Mouse (Mus musculus): Measurements from ENCODE around the gene Coro1a. TPM values are rescaled to one million over a fixed set of nuclear protein-coding genes. Genes with fewer than 3 reads are reported as not detected.
"Not testable (repeated sequence)": the region's sequence is repeated elsewhere in the genome, so short reads cannot be mapped to it uniquely, and the experiment has no call there.

Gene Coro1a
- total and polyA plus RNA-seq, 3 experiments: 203 to 349 (median 312) TPM

GRCm38 (mm10) chr7:126690737-126691136, 16.9 kb downstream of the Coro1a start:
- peaks cover 17 to 50% of the 10 kb centered on the region in 2 experiments for H3K36me3 ChIP-seq (replicated peaks in 1 of 2; ENCODE audit: control insufficient read depth in 1 of 2, insufficient read depth in 1 of 2, low read length in 1 of 2)
- H3K9ac ChIP-seq (ENCODE audit: insufficient read depth, low read depth): no peak overlapping the region
- no peaks in the 10 kb centered on the region for H3K27me3 ChIP-seq (replicated peaks)
- peaks cover 3% of the 10 kb centered on the region; the same call in 1 of the 2 replicates for H3K79me2 ChIP-seq (replicated peaks; ENCODE audit: control insufficient read depth, extremely low read depth, insufficient read depth, poor library complexity, severe bottlenecking)
- no peak for TF ChIP-seq EP300 (IDR thresholded peaks at IDR 0.05; ENCODE audit: low read length)
- TF ChIP-seq RAD21 (IDR thresholded peaks at IDR 0.05; ENCODE audit: low read depth, low read length): no peak
- TF ChIP-seq MXI1 (IDR thresholded peaks at IDR 0.05; ENCODE audit: low read depth, low read length): no peak
- no peak for TF ChIP-seq POLR2A (IDR thresholded peaks at IDR 0.05; ENCODE audit: low read depth, low read length)
- TF ChIP-seq PAX5 (IDR thresholded peaks at IDR 0.05; ENCODE audit: low read length): no peak
- TF ChIP-seq NELFE (IDR thresholded peaks at IDR 0.05; ENCODE audit: low read depth, low read length): no peak
- TF ChIP-seq CHD2 (IDR thresholded peaks at IDR 0.05; ENCODE audit: low read length): no peak
- TF ChIP-seq MAX (IDR thresholded peaks at IDR 0.05; ENCODE audit: low read length): no peak
- no peak for TF ChIP-seq SIN3A (IDR thresholded peaks at IDR 0.05; ENCODE audit: low read length)
- no peak for TF ChIP-seq POLR2AphosphoS2 (IDR thresholded peaks at IDR 0.05; ENCODE audit: low read depth, low read length)
- TF ChIP-seq MEF2A (IDR thresholded peaks at IDR 0.05; ENCODE audit: borderline replicate concordance, low read depth, low read length): no peak
- TF ChIP-seq KAT2A (IDR thresholded peaks at IDR 0.05; ENCODE audit: insufficient replicate concordance, low read length): no peak
- no peak for TF ChIP-seq TBP (conservative IDR thresholded peaks at IDR 0.05; ENCODE audit: low read depth, low read length)
- no peak for TF ChIP-seq IRF4 (IDR thresholded peaks at IDR 0.05; ENCODE audit: low read depth, low read length)
- no peak for TF ChIP-seq ZNF384 (IDR thresholded peaks at IDR 0.05; ENCODE audit: low read depth, low read length)
- no peak for TF ChIP-seq GABPA (IDR thresholded peaks at IDR 0.05; ENCODE audit: insufficient replicate concordance, low read depth, low read length)
- dilution Hi-C loops (cut with MboI; ENCODE audit: extremely low pct_ligation_motif_present, extremely low pct_unique_long_range_greater_than_20kb, low sequenced_read_pairs): no loop called here
- H3K27ac ChIP-seq (ENCODE audit: insufficient read depth, low read depth): no peak overlapping the region
- in situ Hi-C loops (cut with MboI; ENCODE audit: low pct_ligation_motif_present, low pct_unique_long_range_greater_than_20kb, low sequenced_read_pairs): loop anchor here (5.0 kb wide), 2 partner anchors 48 to 497 kb away; no protein-coding TSS in a partner anchor
- no peak overlapping the region for H3K4me2 ChIP-seq (ENCODE audit: insufficient read depth, low read depth, poor library complexity, severe bottlenecking)
- DNase-seq (ENCODE audit: extremely low read depth): no peak
- no peak overlapping the region for H3K4me3 ChIP-seq (replicated peaks in 1 of 3; ENCODE audit: low read depth in 2 of 3, low read length in 2 of 3, poor library complexity in 1 of 3)
- H3K4me1 ChIP-seq (ENCODE audit: control insufficient read depth in 1 of 2, insufficient read depth in 2 of 2): peaks cover 3 to 18% of the 10 kb centered on the region in 2 experiments
- no peaks in the 10 kb centered on the region for H3K9me3 ChIP-seq (replicated peaks; ENCODE audit: low read length)

- 0 out of 2 replicates have a peak, but pooled peaks cover 2% of the 10 kb centered on the region for H3K79me2 ChIP-seq (replicated peaks; ENCODE audit: control insufficient read depth, extremely low read depth, insufficient read depth, poor library complexity, severe bottlenecking)
- H3K36me3 ChIP-seq (replicated peaks in 1 of 2; ENCODE audit: control insufficient read depth in 1 of 2, insufficient read depth in 1 of 2, low read length in 1 of 2): peaks cover 17 to 58% of the 10 kb centered on the region in 2 experiments
- no peak overlapping the region for H3K4me3 ChIP-seq (replicated peaks in 1 of 3; ENCODE audit: low read depth in 2 of 3, low read length in 2 of 3, poor library complexity in 1 of 3)
- no peaks in the 10 kb centered on the region for H3K9me3 ChIP-seq (replicated peaks; ENCODE audit: low read length)
- peaks cover 0 to 17% of the 10 kb centered on the region in 2 experiments; a peak in 2 of 4 replicates for H3K4me1 ChIP-seq (ENCODE audit: control insufficient read depth in 1 of 2, insufficient read depth in 2 of 2)
- no peak overlapping the region for H3K4me2 ChIP-seq (ENCODE audit: insufficient read depth, low read depth, poor library complexity, severe bottlenecking)
- TF ChIP-seq KAT2A (IDR thresholded peaks at IDR 0.05; ENCODE audit: insufficient replicate concordance, low read length) (no peak), RAD21 (IDR thresholded peaks at IDR 0.05; ENCODE audit: low read depth, low read length) (no peak), MEF2A (IDR thresholded peaks at IDR 0.05; ENCODE audit: borderline replicate concordance, low read depth, low read length) (no peak), POLR2A (IDR thresholded peaks at IDR 0.05; ENCODE audit: low read depth, low read length) (0 out of 2 replicates have a peak, but pooled peaks have one; percentile 3), MAFK (IDR thresholded peaks at IDR 0.05; ENCODE audit: insufficient replicate concordance, low read length) (no peak)
- no peak overlapping the region for H3K9ac ChIP-seq (ENCODE audit: insufficient read depth, low read depth)
- DNase-seq (ENCODE audit: extremely low read depth): no peak
- dilution Hi-C loops (cut with MboI; ENCODE audit: extremely low pct_ligation_motif_present, extremely low pct_unique_long_range_greater_than_20kb, low sequenced_read_pairs) (no loop called here), in situ Hi-C loops (cut with MboI; ENCODE audit: low pct_ligation_motif_present, low pct_unique_long_range_greater_than_20kb, low sequenced_read_pairs) (no loop called here)
- H3K27ac ChIP-seq (ENCODE audit: insufficient read depth, low read depth): no peak overlapping the region
- no peaks in the 10 kb centered on the region for H3K27me3 ChIP-seq (replicated peaks)
Observed at GRCm38 (mm10) chr7:126689021-126689420, 18.6 kb downstream of the Coro1a start.

- H3K27me3 ChIP-seq (replicated peaks); H3K4me2 ChIP-seq (ENCODE audit: insufficient read depth, low read depth, poor library complexity, severe bottlenecking); H3K4me3 ChIP-seq (replicated peaks in 1 of 3; ENCODE audit: low read depth in 2 of 3, low read length in 2 of 3, poor library complexity in 1 of 3); in situ Hi-C loops (cut with MboI; ENCODE audit: low pct_ligation_motif_present, low pct_unique_long_range_greater_than_20kb, low sequenced_read_pairs); H3K79me2 ChIP-seq (replicated peaks; ENCODE audit: control insufficient read depth, extremely low read depth, insufficient read depth, poor library complexity, severe bottlenecking); dilution Hi-C loops (cut with MboI; ENCODE audit: extremely low pct_ligation_motif_present, extremely low pct_unique_long_range_greater_than_20kb, low sequenced_read_pairs); H3K27ac ChIP-seq (ENCODE audit: insufficient read depth, low read depth); H3K9me3 ChIP-seq (replicated peaks; ENCODE audit: low read length); H3K9ac ChIP-seq (ENCODE audit: insufficient read depth, low read depth); DNase-seq (ENCODE audit: extremely low read depth): not testable (repeated sequence)
- peaks cover 17 to 63% of the 10 kb centered on the region in 2 experiments for H3K36me3 ChIP-seq (replicated peaks in 1 of 2; ENCODE audit: control insufficient read depth in 1 of 2, insufficient read depth in 1 of 2, low read length in 1 of 2)
- peaks cover 0 to 19% of the 10 kb centered on the region in 2 experiments; a peak in 2 of 4 replicates for H3K4me1 ChIP-seq (ENCODE audit: control insufficient read depth in 1 of 2, insufficient read depth in 2 of 2)
Observed at GRCm38 (mm10) chr7:126688156-126688555, 19.4 kb downstream of the Coro1a start.
